Mouse (Mus musculus) limb, embryonic 15.5 days (tissue): ENCODE results near the gene Angptl2. TPM values are rescaled to one million over a fixed set of nuclear protein-coding genes. Genes with fewer than 3 reads are reported as not detected.

Experiments
- ATAC-seq: fragments of 200-750 bp; cut with Nextera tagmentation; 2 replicates; pipeline ENCODE4 v1.8.0; 2017; ENCODE audit warnings: low read depth, moderate TSS enrichment; ENCODE audit not compliant: insufficient number of reproducible peaks, low FRiP score, low TSS enrichment
- H3K27ac ChIP-seq: fragments of 300-500 bp; sonication (generic); 2 replicates; pipeline ENCODE4 v1.5.1; 2015; ENCODE audit warnings: moderate library complexity, mild to moderate bottlenecking, inconsistent platforms
- H3K27me3 ChIP-seq: fragments of 300-500 bp; sonication (generic); 2 replicates; pipeline ENCODE4 v1.6.1; 2015; ENCODE audit warnings: inconsistent platforms
- H3K36me3 ChIP-seq: fragments of 300-500 bp; sonication (generic); 2 replicates; pipeline ENCODE4 v1.6.1; 2015; ENCODE audit warnings: inconsistent platforms
- H3K4me1 ChIP-seq: fragments of 300-500 bp; sonication (generic); 2 replicates; pipeline ENCODE4 v1.6.1; 2015; ENCODE audit warnings: inconsistent platforms
- H3K4me2 ChIP-seq: fragments of 300-500 bp; sonication (generic); 2 replicates; pipeline ENCODE4 v1.6.1; 2015; ENCODE audit warnings: mild to moderate bottlenecking, inconsistent platforms
- H3K4me3 ChIP-seq: fragments of 300-500 bp; sonication (generic); 2 replicates; pipeline ENCODE4 v1.5.1; 2015; ENCODE audit warnings: mild to moderate bottlenecking, inconsistent platforms
- H3K9ac ChIP-seq: fragments of 300-500 bp; sonication (generic); 2 replicates; pipeline ENCODE4 v1.6.1; 2015; ENCODE audit warnings: inconsistent platforms
- H3K9me3 ChIP-seq: fragments of 300-500 bp; sonication (generic); 2 replicates; pipeline ENCODE4 v1.6.1; 2016; ENCODE audit warnings: inconsistent platforms
- WGBS: fragments of 180-500 bp; shearing (Covaris S2); methylation state at CpG from one replicate; pipeline ENCODE4 v1.1.7; 2015; 5-methylcytosine and 5-hydroxymethylcytosine counted together
- polyA plus RNA-seq: library from polyadenylated mRNA; unstranded; fragments of >200 nt; fragmentation: Nextera tagmentation; extraction: Ambion mirVana; gene quantifications from 2 replicates; pipeline ENCODE4 v1.2.1, GENCODE M21; 2015

The Angptl2 gene
- polyA plus RNA-seq, 1 experiment from 2014 or later = 112 TPM

DNA sequence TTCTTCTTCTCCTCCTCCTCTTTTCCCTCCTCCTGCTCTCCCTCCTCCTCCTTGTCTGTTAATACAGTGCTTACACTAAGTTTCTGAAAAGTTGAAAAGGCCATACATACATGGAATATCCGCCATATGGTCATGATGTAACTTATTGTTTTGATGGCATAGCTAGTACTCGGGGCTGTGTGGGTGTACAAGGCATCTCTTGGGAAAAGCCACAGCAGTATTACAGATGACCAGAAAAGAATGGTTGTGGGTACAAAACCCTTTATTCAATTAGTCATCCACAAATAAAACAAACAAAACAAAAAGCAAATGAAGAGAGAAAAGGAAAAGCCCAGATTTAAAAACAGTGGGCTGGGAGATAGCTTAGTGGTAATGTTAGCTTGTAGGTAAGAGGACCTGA lies 64.7 kb downstream of the Angptl2 start:
- H3K4me3 ChIP-seq = no peak overlapping the region
- ATAC-seq = no peak

DNA sequence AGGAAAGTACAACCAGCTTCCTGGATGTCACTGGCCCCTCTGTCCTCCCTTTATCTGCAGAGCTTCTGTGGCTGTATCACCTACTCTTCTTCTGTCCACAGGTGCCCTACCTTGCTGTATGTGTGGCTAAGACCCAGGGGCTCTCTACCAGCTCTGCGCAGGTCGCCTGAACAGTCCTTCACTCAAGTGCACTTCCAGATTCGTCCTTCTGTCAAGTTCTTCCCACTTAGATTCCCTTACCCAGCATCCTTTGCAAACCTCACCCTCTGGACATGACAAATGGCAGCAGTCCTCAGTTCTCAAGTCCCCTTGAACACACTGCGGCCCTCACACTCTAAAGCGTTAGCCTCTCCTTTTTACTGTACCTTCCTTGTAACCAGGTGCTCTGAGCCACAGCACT lies 65.9 kb downstream of the Angptl2 start:
- no peaks in the 10 kb centered on the region for H3K36me3 ChIP-seq
- no peak overlapping the region for H3K4me2 ChIP-seq
- no peaks in the 10 kb centered on the region for H3K4me1 ChIP-seq
- 81% methylated on average over 5 of the region's 5 CpGs for WGBS
- H3K9ac ChIP-seq = no peak overlapping the region
- no peak overlapping the region for H3K4me3 ChIP-seq
- no peak overlapping the region for H3K27ac ChIP-seq
- ATAC-seq = no peak
- no peaks in the 10 kb centered on the region for H3K27me3 ChIP-seq
- no peaks in the 10 kb centered on the region for H3K9me3 ChIP-seq

More for the DNA sequence above, 64.7 kb downstream of the Angptl2 start:
- H3K4me1 ChIP-seq = no peaks in the 10 kb centered on the region
- no peak overlapping the region for H3K9ac ChIP-seq
- H3K36me3 ChIP-seq = no peaks in the 10 kb centered on the region
- WGBS = 77% methylated on average over 2 of the region's 2 CpGs
- no peaks in the 10 kb centered on the region for H3K9me3 ChIP-seq
- no peak overlapping the region for H3K27ac ChIP-seq
- no peak overlapping the region for H3K4me2 ChIP-seq
- H3K27me3 ChIP-seq = no peaks in the 10 kb centered on the region

DNA sequence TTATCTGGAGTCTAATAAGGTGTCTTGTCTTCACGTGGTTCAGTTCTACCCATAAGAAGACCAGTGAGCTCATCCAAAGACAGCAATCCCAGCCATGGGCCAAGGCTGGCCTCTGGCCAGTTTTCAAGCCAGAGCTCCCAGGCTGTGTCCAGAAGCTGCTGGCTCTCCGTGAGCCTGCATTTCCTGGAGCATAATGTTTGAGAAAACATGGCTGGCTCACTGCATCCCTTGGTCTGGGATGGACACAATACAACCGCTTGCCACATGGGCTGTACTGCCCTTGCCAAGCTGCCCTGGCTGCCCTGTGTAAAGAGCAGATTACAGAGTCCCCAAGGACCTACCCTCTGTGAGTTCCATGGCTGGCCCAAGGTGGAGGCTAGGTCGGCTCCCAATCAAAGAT lies 67.0 kb downstream of the Angptl2 start:
- Histone ChIP-seq H3K27me3 (no peaks in the 10 kb centered on the region), H3K27ac (no peak overlapping the region), H3K9me3 (no peaks in the 10 kb centered on the region), H3K4me2 (no peak overlapping the region), H3K4me3 (no peak overlapping the region), H3K4me1 (no peaks in the 10 kb centered on the region), H3K36me3 (no peaks in the 10 kb centered on the region), H3K9ac (no peak overlapping the region)
- ATAC-seq = no peak
- 64% methylated on average over 4 of the region's 4 CpGs for WGBS

DNA sequence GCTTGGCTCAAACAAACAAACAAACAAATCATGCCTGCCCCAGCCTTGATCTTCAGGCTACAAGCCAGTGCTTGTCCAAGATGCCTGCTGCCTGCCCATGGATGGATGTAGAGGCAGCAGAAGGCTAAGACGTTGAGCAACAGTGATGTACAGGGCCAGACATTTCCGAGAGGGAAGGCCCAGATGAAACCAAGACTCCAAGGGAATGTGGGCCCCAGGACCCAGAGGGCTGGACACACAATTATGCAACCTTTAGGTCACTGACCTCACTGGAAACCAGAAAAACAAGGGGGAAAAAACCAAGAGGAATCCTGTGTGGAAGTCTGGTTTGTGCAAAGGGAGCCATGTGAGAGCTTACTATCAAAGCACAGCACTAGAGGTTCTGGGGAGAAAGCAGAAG lies 67.8 kb downstream of the Angptl2 start:
- WGBS = 68% methylated on average over 2 of the region's 2 CpGs
- Histone ChIP-seq H3K4me1 (no peaks in the 10 kb centered on the region), H3K9me3 (no peaks in the 10 kb centered on the region), H3K27me3 (no peaks in the 10 kb centered on the region), H3K4me2 (no peak overlapping the region), H3K27ac (no peak overlapping the region), H3K4me3 (no peak overlapping the region), H3K9ac (no peak overlapping the region), H3K36me3 (no peaks in the 10 kb centered on the region)
- no peak for ATAC-seq

DNA sequence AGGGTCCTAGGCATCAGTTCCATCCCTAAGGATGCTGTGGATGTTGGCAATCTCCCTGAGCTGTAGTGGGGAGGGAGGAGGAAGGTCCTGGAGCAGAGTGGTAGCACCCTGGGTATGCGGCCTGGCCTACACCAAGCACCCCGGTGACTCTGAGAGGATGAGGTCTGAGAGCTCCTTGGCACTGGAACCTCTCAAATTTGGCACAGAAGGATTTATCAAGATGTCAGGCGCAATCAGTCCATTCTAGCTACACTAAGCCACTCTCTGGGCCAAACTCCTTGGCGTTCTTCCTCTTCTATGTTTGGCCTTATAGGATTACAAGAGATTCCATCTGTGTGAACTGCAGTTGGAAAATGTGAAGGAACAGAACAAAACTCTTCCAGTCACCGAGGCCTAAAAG lies 73.0 kb downstream of the Angptl2 start:
- H3K27ac ChIP-seq = no peak overlapping the region
- no peak overlapping the region for H3K4me2 ChIP-seq
- H3K4me1 ChIP-seq = peaks cover 3% of the 10 kb centered on the region; the same call in 1 of the 2 replicates
- 89% methylated on average over 5 of the region's 5 CpGs for WGBS
- H3K36me3 ChIP-seq = no peaks in the 10 kb centered on the region
- H3K9ac ChIP-seq = no peak overlapping the region
- H3K27me3 ChIP-seq = no peaks in the 10 kb centered on the region
- H3K9me3 ChIP-seq = no peaks in the 10 kb centered on the region
- H3K4me3 ChIP-seq = no peak overlapping the region
- no peak for ATAC-seq

DNA sequence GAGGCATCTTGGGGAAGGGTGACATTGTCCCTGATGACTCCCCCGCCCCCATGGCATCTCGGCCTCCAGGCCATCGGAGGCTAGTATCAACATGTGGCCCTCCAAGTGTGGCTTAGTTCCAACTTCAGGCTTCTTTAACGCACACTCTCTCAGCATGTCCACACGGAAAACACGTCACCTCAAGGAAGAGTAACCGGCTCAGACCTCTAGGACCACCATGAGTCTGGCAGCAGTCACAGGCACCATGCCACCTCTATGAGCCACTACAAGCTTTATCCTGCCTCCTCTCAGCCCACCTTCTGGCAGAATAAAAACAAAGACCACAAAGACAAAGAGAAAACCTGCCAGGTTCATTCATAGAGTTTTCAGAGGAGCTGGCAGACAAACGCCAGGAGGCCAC lies 74.6 kb downstream of the Angptl2 start:
- WGBS = 79% methylated on average over 8 of the region's 8 CpGs
- Histone ChIP-seq H3K4me2 (no peak overlapping the region), H3K9ac (no peak overlapping the region), H3K36me3 (no peaks in the 10 kb centered on the region), H3K4me3 (no peak overlapping the region), H3K27ac (no peak overlapping the region), H3K4me1 (peaks cover 3% of the 10 kb centered on the region; the same call in 1 of the 2 replicates), H3K27me3 (no peaks in the 10 kb centered on the region), H3K9me3 (no peaks in the 10 kb centered on the region)
- no peak for ATAC-seq

DNA sequence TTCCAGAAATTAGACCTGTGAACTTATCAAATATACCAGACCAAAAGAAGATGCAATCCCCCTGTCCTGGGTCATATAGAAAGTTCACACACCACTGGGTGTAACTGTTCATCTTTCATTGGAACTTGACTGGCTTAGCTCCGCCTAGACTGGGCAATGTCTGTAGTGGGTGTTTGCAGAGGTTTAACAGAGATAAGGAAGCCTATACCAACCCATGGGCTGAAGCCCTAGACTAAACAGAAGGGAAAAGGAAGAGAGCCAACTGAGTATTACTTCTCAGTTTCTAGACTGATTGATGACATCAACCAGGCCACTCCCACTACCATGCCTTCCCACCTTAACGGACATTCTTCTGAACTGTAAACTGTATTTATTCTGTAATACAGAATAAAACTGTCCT lies 76.2 kb downstream of the Angptl2 start:
- no peak for ATAC-seq
- H3K36me3 ChIP-seq = no peaks in the 10 kb centered on the region
- no peaks in the 10 kb centered on the region for H3K9me3 ChIP-seq
- no peak overlapping the region for H3K27ac ChIP-seq
- no peak overlapping the region for H3K9ac ChIP-seq
- H3K4me2 ChIP-seq = no peak overlapping the region
- 78% methylated on average over 2 of the region's 2 CpGs for WGBS
- no peak overlapping the region for H3K4me3 ChIP-seq
- no peaks in the 10 kb centered on the region for H3K27me3 ChIP-seq
- peaks cover 3% of the 10 kb centered on the region; the same call in 1 of the 2 replicates for H3K4me1 ChIP-seq

DNA sequence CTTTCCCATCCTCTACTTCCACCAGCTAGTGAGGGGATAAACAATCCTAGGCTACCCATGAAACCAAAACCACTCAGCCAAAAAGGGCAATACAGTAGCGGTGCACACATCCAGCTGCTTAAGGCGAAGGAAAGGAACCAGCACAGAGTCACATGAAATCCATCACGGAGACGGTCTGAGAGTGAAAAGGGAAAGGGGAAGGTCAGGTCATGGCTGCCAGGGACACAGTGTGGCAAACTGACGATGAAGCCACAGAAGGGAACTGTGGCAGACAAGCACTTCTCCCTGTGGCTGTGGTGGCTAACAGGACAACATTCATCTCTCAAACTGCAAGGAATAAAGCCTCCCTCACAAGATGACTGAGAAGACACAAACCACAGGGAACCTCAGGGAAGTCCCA lies 79.2 kb downstream of the Angptl2 start:
- WGBS = 83% methylated on average over 5 of the region's 5 CpGs
- Histone ChIP-seq H3K27ac (no peak overlapping the region), H3K4me2 (no peak overlapping the region), H3K36me3 (no peaks in the 10 kb centered on the region), H3K4me3 (no peak overlapping the region), H3K27me3 (no peaks in the 10 kb centered on the region), H3K9ac (no peak overlapping the region), H3K9me3 (no peaks in the 10 kb centered on the region), H3K4me1 (peaks cover 9% of the 10 kb centered on the region)
- no peak for ATAC-seq

Other genes with a start within 250 kb of the Angptl2 start
- 22.1 and 22.4 TPM in 2 replicates for gene Slc2a8, start 234.0 kb upstream of the Angptl2 start, polyA plus RNA-seq
- gene Garnl3, start 84.4 kb upstream of the Angptl2 start, polyA plus RNA-seq = 8.5 and 8.8 TPM in 2 replicates
- gene Ralgps1, start 155.4 kb downstream of the Angptl2 start, polyA plus RNA-seq = 2.8 TPM in 2 replicates
- gene Zbtb34, start 215.3 kb downstream of the Angptl2 start, polyA plus RNA-seq = 6.5 and 7.1 TPM in 2 replicates